Mouse (Mus musculus): ENCODE results near the gene D930048N14Rik.

DNA sequence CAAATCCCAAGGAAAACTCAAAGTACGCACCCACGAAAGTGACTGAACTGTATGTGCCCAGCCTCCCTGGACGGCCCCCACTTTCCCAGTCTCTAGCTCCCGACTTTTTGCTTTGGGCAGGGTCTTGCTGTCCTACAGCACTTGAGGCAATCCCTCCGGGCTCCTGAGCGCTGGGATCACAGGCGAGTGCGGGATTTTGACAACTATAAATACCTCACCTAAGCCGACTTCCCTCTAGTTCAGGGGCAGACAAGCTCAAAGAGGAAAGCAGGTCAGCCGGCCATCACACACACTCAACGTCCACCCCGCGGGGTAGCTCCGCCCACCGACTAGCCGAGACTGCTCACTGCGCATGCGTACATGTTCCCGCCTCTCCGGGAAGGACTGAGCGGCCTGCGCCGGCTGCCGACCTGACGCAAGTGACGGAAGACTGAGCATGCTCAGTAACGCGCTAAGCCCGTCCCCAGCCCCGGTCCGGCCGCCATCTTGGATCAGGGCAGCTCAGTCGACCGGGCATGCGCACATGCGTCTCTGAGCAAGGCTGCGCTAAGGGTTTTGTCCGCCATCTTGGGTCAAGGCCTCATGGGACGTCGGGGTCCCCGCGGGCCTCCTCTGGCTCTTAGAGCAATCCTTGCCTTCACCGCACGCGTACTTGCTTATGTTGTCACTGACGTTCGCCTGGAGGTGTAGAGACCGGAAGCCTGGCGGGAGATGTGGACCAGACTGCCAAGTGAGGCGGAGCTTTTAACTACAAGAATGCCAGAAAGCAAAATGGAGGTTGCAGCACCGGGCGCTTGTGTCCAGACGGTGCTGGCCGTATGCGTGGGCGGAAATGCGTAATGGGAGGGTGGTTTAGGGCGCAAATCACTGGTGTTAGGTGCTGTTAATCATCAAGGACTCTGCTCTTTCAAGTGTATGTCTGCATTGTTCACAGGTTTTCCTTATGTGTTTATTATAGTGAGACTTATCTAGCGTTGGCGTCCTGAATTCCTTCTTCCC, 37.9 kb downstream of the D930048N14Rik start, which contains the start of gene 0610009B22Rik:
- no peak for TF ChIP-seq CTCF (IDR thresholded peaks at IDR 0.05; ENCODE audit: borderline replicate concordance, insufficient read depth, low read depth, low read length)
- peak; percentile 99 for TF ChIP-seq POLR2A (IDR thresholded peaks at IDR 0.05; ENCODE audit: borderline replicate concordance, insufficient read depth, low read length)
